Mouse (Mus musculus) ES-E14 (cell line): Measurements from ENCODE around the gene Col1a1. TPM values are rescaled to one million over a fixed set of nuclear protein-coding genes. Genes with fewer than 3 reads are reported as not detected.

ENCODE experiments used
- DNase-seq: peaks from one replicate; pipeline ENCODE4 v3.0.0-alpha.2; 2013; ENCODE audit warnings: low read depth, low spot score
- H3K27ac ChIP-seq: 2 replicates; pipeline ENCODE4 v1.5.1; 2012; ENCODE audit warnings: low read depth, mild to moderate bottlenecking, low read length, moderate library complexity, mixed read lengths; ENCODE audit not compliant: poor library complexity, insufficient read depth, severe bottlenecking
- H3K36me3 ChIP-seq: 2 replicates; pipeline ENCODE4 v1.6.1; 2012; ENCODE audit warnings: mild to moderate bottlenecking, low read length, moderate library complexity, mixed read lengths; ENCODE audit not compliant: control insufficient read depth, poor library complexity, insufficient read depth, severe bottlenecking
- H3K4me1 ChIP-seq, 2 experiments: fragments of 150-350 bp in 1 of 2; sonication (generic) in 1 of 2; 2 replicates each; pipeline ENCODE4 v1.6.1; 2012; ENCODE audit warnings: low read length in 2 of 2, mild to moderate bottlenecking in 1 of 2, mixed read lengths in 1 of 2; ENCODE audit not compliant: control insufficient read depth in 2 of 2, insufficient read depth in 2 of 2, poor library complexity in 1 of 2
- H3K4me3 ChIP-seq, 2 experiments: fragments of 150-350 bp in 1 of 2; sonication (generic) in 1 of 2; 2 replicates each; pipeline ENCODE4 v1.5.1; 2012; ENCODE audit warnings: low read length in 2 of 2, low read depth in 1 of 2, mild to moderate bottlenecking in 1 of 2, mixed read lengths in 1 of 2; ENCODE audit not compliant: insufficient read depth in 1 of 2, poor library complexity in 1 of 2, severe bottlenecking in 1 of 2
- H3K9ac ChIP-seq: 2 replicates; pipeline ENCODE4 v1.6.1; 2012; ENCODE audit warnings: low read depth, mild to moderate bottlenecking, low read length, mixed read lengths; ENCODE audit not compliant: poor library complexity, insufficient read depth, severe bottlenecking
- H3K9me3 ChIP-seq: fragments of 150-350 bp; sonication (generic); 2 replicates; pipeline ENCODE4 v1.6.1; 2012; ENCODE audit warnings: low read depth, mild to moderate bottlenecking, low read length; ENCODE audit not compliant: control insufficient read depth, insufficient read depth
- CHD2 ChIP-seq: IDR thresholded peaks from 2 replicates; pipeline ENCODE4 v1.6.1; 2014; ENCODE audit warnings: mild to moderate bottlenecking, low read depth, low read length, inconsistent platforms
- HCFC1 ChIP-seq: IDR thresholded peaks from 2 replicates; pipeline ENCODE4 v1.6.1; 2012; ENCODE audit warnings: low read length, inconsistent platforms, borderline replicate concordance; ENCODE audit not compliant: insufficient read depth
- MAFK ChIP-seq: IDR thresholded peaks from 2 replicates; pipeline ENCODE4 v1.6.1; 2014; ENCODE audit warnings: mild to moderate bottlenecking, low read depth, low read length, inconsistent platforms; ENCODE audit not compliant: insufficient read depth
- ZC3H11A ChIP-seq: IDR thresholded peaks from 2 replicates; pipeline ENCODE4 v1.6.1; 2012; ENCODE audit warnings: low read depth, mild to moderate bottlenecking, inconsistent platforms, low read length, borderline replicate concordance
- ZNF384 ChIP-seq: IDR thresholded peaks from 2 replicates; pipeline ENCODE4 v1.6.1; 2012; ENCODE audit warnings: low read depth, low read length, inconsistent platforms
- in situ Hi-C, 2 experiments: fragments of 600-800 bp; cut with MboI; formaldehyde crosslinking; loops; one replicate each; pipeline ENCODE4 v1.15.1; 2025; ENCODE audit warnings: low sequenced_read_pairs in 2 of 2, inconsistent platforms in 1 of 2; ENCODE audit not compliant: unreplicated experiment in 2 of 2
- total RNA-seq: library from RNA; depleted of rRNA; stranded (reverse); fragments of 300-350 nt; gene quantifications from 2 replicates; pipeline ENCODE4 v1.2.3, GENCODE M21; 2012

Gene Col1a1
- total RNA-seq, 1 experiment, result 125 TPM

DNA sequence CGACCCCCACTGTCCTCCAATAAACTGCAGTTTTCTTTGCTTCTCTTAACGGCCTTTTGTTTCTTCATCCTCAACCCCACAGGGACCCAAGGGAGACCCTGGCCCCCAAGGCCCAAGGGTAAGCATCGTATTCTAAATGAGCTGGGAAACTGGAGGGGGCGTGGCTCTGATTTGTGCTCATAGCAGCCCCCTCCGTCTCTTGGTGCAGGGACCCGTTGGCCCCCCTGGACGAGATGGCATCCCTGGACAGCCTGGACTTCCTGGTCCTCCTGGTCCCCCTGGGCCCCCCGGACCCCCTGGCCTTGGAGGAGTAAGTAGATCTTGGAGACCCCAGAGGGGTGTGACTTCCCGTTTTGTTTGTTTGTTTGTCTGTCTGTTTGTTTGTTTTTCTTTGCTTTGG lies 2.3 kb downstream of the Col1a1 start:
- no peak overlapping the region for H3K9ac ChIP-seq
- H3K4me1 ChIP-seq, result peaks cover 0 to 3% of the 10 kb centered on the region in 2 experiments; a peak in 1 of 4 replicates
- no peak for DNase-seq
- H3K36me3 ChIP-seq, result no peaks in the 10 kb centered on the region
- no peak overlapping the region for H3K4me3 ChIP-seq
- in situ Hi-C loops, result loop anchor here in 1 of 2 experiments (5.0 kb wide), 1 partner anchor 76 kb away; no protein-coding TSS in a partner anchor
- TF ChIP-seq HCFC1 (no peak), ZC3H11A (no peak), MAFK (no peak)
- H3K9me3 ChIP-seq, result no peaks in the 10 kb centered on the region
- no peak overlapping the region; the same call in 1 of the 2 replicates for H3K27ac ChIP-seq

DNA sequence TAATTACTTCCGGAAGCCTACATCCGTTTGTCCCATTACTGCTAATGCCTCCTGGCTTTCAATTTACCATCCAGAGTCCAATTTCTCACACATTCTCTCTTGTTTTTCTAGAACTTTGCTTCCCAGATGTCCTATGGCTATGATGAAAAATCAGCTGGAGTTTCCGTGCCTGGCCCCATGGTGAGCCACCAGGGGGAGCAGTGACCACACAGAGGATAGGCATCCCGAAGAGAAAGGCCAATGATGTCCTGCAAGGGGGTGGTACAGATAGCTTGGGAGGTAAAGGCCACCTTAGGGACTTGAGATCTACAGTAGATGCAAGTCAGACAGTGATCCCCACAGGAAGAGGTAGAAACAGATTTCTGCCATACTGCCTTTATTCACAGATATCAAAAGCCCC lies 3.3 kb downstream of the Col1a1 start:
- H3K36me3 ChIP-seq, result no peaks in the 10 kb centered on the region
- H3K9ac ChIP-seq, result no peak overlapping the region
- no peak overlapping the region for H3K4me3 ChIP-seq
- DNase-seq, result no peak
- TF ChIP-seq ZC3H11A (peak; percentile 54; the same call in 1 of the 2 replicates), MAFK (no peak)
- no peak overlapping the region for H3K27ac ChIP-seq
- no peaks in the 10 kb centered on the region for H3K4me1 ChIP-seq
- in situ Hi-C loops, result loop anchor here in 1 of 2 experiments (5.0 kb wide), 1 partner anchor 77 kb away; no protein-coding TSS in a partner anchor
- no peaks in the 10 kb centered on the region for H3K9me3 ChIP-seq

GRCm38 (mm10) chr11:94941121-94941520 lies 5.1 kb downstream of the Col1a1 start:
- Histone ChIP-seq H3K4me1 (no peaks in the 10 kb centered on the region), H3K36me3 (no peaks in the 10 kb centered on the region), H3K27ac (no peak overlapping the region), H3K4me3 (no peak overlapping the region), H3K9me3 (no peaks in the 10 kb centered on the region), H3K9ac (no peak overlapping the region)
- in situ Hi-C loops, result no loop called here
- no peak for DNase-seq
- no peak for TF ChIP-seq CHD2
- TF ChIP-seq ZC3H11A, result no peak

DNA sequence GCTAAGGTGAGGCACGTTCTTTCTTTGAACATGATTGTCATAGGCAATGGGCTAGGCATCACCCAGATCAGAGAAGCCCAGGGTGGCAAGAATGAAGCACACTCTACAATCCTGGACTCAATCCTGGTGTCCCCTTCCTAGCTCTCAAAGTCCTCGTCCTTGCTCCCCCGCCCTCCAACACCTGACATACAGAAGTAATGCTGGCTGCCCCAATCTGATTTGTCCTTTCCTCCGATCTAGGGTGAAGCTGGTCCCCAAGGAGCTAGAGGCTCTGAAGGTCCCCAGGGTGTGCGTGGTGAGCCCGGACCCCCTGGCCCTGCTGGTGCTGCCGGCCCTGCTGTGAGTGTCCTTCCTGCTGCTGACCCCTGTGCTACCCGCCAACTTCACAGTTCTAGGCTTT lies 5.8 kb downstream of the Col1a1 start:
- Histone ChIP-seq H3K4me1 (no peaks in the 10 kb centered on the region), H3K9ac (no peak overlapping the region), H3K9me3 (no peaks in the 10 kb centered on the region), H3K4me3 (no peak overlapping the region), H3K27ac (no peak overlapping the region), H3K36me3 (no peaks in the 10 kb centered on the region)
- TF ChIP-seq HCFC1, result no peak
- TF ChIP-seq CHD2, result no peak
- no peak for TF ChIP-seq MAFK
- no peak for TF ChIP-seq ZNF384
- no peak for TF ChIP-seq ZC3H11A
- DNase-seq, result no peak
- in situ Hi-C loops, result no loop called here

GRCm38 (mm10) chr11:94942282-94943023 lies 6.4 kb downstream of the Col1a1 start:
- no peak overlapping the region for H3K27ac ChIP-seq
- H3K4me1 ChIP-seq, result no peaks in the 10 kb centered on the region
- in situ Hi-C loops, result no loop called here
- TF ChIP-seq ZNF384, result no peak
- no peak for TF ChIP-seq ZC3H11A
- TF ChIP-seq CHD2, result no peak
- H3K36me3 ChIP-seq, result no peaks in the 10 kb centered on the region
- no peak overlapping the region for H3K9ac ChIP-seq
- DNase-seq, result no peak
- H3K9me3 ChIP-seq, result no peaks in the 10 kb centered on the region
- no peak overlapping the region for H3K4me3 ChIP-seq
